Mouse (Mus musculus): ENCODE results near the gene Ecpas. TPM values are rescaled to one million over a fixed set of nuclear protein-coding genes. Genes with fewer than 3 reads are reported as not detected.

The Ecpas gene
- 44.4 and 47.1 TPM in 2 replicates for polyA plus RNA-seq (2016; fragmentation: Nextera tagmentation; extraction: Ambion mirVana)

- Histone ChIP-seq H3K4me1 (peaks cover 18% of the 10 kb centered on the region), H3K9me3 (no peaks in the 10 kb centered on the region), H3K4me3 (replicated peaks) (peak within 1 kb of the TSS; percentile 93), H3K27ac (peak within 1 kb of the TSS; percentile 98), H3K4me2 (peak within 1 kb of the TSS; percentile 73), H3K27me3 (no peaks in the 10 kb centered on the region), H3K36me3 (replicated peaks) (no peaks in the 10 kb centered on the region), H3K9ac (peak within 1 kb of the TSS; percentile 96)
- peak; percentile 70 for ATAC-seq (ENCODE audit: low FRiP score)
- WGBS = 3% methylated on average over 43 of the region's 43 CpGs
Observed at GRCm38 (mm10) chr4:58912629-58913335, at the start of gene Ecpas. Gene Ecpas (minus strand): TSS chr4:58912749.

GRCm38 (mm10) chr4:58961719-58962118 is 49.2 kb upstream of the Ecpas start:
- Histone ChIP-seq H3K4me1 (no peaks in the 10 kb centered on the region), H3K9ac (no peak overlapping the region), H3K4me2 (no peak overlapping the region), H3K36me3 (replicated peaks) (peaks cover 6% of the 10 kb centered on the region; the same call in 1 of the 2 replicates), H3K27me3 (no peaks in the 10 kb centered on the region), H3K4me3 (replicated peaks) (no peak overlapping the region), H3K27ac (no peak overlapping the region), H3K9me3 (no peaks in the 10 kb centered on the region)
- no peak for ATAC-seq (ENCODE audit: low FRiP score)
- 95% methylated on average over 15 of the region's 15 CpGs for WGBS

GRCm38 (mm10) chr4:58952630-58953029 is 40.1 kb upstream of the Ecpas start:
- Histone ChIP-seq H3K27ac (no peak overlapping the region), H3K27me3 (no peaks in the 10 kb centered on the region), H3K4me1 (no peaks in the 10 kb centered on the region), H3K9me3 (no peaks in the 10 kb centered on the region), H3K9ac (no peak overlapping the region), H3K4me3 (replicated peaks) (no peak overlapping the region), H3K4me2 (no peak overlapping the region), H3K36me3 (replicated peaks) (peaks cover 9% of the 10 kb centered on the region; the same call in 1 of the 2 replicates)
- 92% methylated on average over 11 of the region's 11 CpGs for WGBS
- ATAC-seq (ENCODE audit: low FRiP score) = no peak

- H3K4me1 ChIP-seq = peaks cover 8% of the 10 kb centered on the region
- no peaks in the 10 kb centered on the region for H3K36me3 ChIP-seq (replicated peaks)
- WGBS = 80% methylated on average over 4 of the region's 4 CpGs
- H3K27ac ChIP-seq = no peak overlapping the region
- no peaks in the 10 kb centered on the region for H3K9me3 ChIP-seq
- no peak for ATAC-seq (ENCODE audit: low FRiP score)
- no peak overlapping the region for H3K4me3 ChIP-seq (replicated peaks)
- no peak overlapping the region for H3K4me2 ChIP-seq
- H3K9ac ChIP-seq = no peak overlapping the region
- peaks cover 7% of the 10 kb centered on the region; the same call in 1 of the 2 replicates for H3K27me3 ChIP-seq
Observed at GRCm38 (mm10) chr4:58948391-58948790, 35.8 kb upstream of the Ecpas start.

GRCm38 (mm10) chr4:58944695-58945094 is 32.1 kb upstream of the Ecpas start:
- Histone ChIP-seq H3K27me3 (peaks cover 7% of the 10 kb centered on the region; the same call in 1 of the 2 replicates), H3K9me3 (no peaks in the 10 kb centered on the region), H3K4me3 (replicated peaks) (no peak overlapping the region), H3K27ac (no peak overlapping the region), H3K4me2 (no peak overlapping the region), H3K36me3 (replicated peaks) (no peaks in the 10 kb centered on the region), H3K4me1 (peaks cover 11% of the 10 kb centered on the region), H3K9ac (no peak overlapping the region)
- WGBS = 71% methylated on average over 5 of the region's 5 CpGs
- no peak for ATAC-seq (ENCODE audit: low FRiP score)

- no peak overlapping the region for H3K27ac ChIP-seq
- peak overlapping the region; percentile 74 for H3K4me2 ChIP-seq
- peak; percentile 8; the same call in 1 of the 2 replicates for ATAC-seq (ENCODE audit: low FRiP score)
- H3K9me3 ChIP-seq = no peaks in the 10 kb centered on the region
- H3K4me1 ChIP-seq = peaks cover 11% of the 10 kb centered on the region
- 18% methylated on average over 6 of the region's 6 CpGs for WGBS
- H3K27me3 ChIP-seq = peaks cover 7% of the 10 kb centered on the region; the same call in 1 of the 2 replicates
- H3K9ac ChIP-seq = peak overlapping the region; percentile 68; the same call in 1 of the 2 replicates
- no peaks in the 10 kb centered on the region for H3K36me3 ChIP-seq (replicated peaks)
- peak overlapping the region; percentile 64 for H3K4me3 ChIP-seq (replicated peaks)
Observed at GRCm38 (mm10) chr4:58944206-58944553, 31.6 kb upstream of the Ecpas start.

- WGBS = 1% methylated on average over 50 of the region's 50 CpGs
- no peak within 1 kb of the TSS for H3K27ac ChIP-seq
- peak; percentile 90 for ATAC-seq (ENCODE audit: low FRiP score)
- no peaks in the 10 kb centered on the region for H3K9me3 ChIP-seq
- peak within 1 kb of the TSS; percentile 68 for H3K9ac ChIP-seq
- H3K4me1 ChIP-seq = peaks cover 11% of the 10 kb centered on the region
- H3K4me2 ChIP-seq = peak within 1 kb of the TSS; percentile 74
- peaks cover 7% of the 10 kb centered on the region; the same call in 1 of the 2 replicates for H3K27me3 ChIP-seq
- peak within 1 kb of the TSS; percentile 64 for H3K4me3 ChIP-seq (replicated peaks)
- H3K36me3 ChIP-seq (replicated peaks) = no peaks in the 10 kb centered on the region
Observed at GRCm38 (mm10) chr4:58943420-58944205, 31.1 kb upstream of the Ecpas start, which contains the start of gene Zkscan16. Gene Zkscan16 (plus strand): TSS chr4:58943628.

- H3K4me2 ChIP-seq = peak overlapping the region; percentile 74
- H3K27me3 ChIP-seq = peaks cover 7% of the 10 kb centered on the region; the same call in 1 of the 2 replicates
- no peak overlapping the region for H3K27ac ChIP-seq
- H3K9me3 ChIP-seq = no peaks in the 10 kb centered on the region
- WGBS = 82% methylated on average over 4 of the region's 4 CpGs
- peak; percentile 21; the same call in 1 of the 2 replicates for ATAC-seq (ENCODE audit: low FRiP score)
- H3K4me3 ChIP-seq (replicated peaks) = peak overlapping the region; percentile 64
- H3K9ac ChIP-seq = no peak overlapping the region
- no peaks in the 10 kb centered on the region for H3K36me3 ChIP-seq (replicated peaks)
- H3K4me1 ChIP-seq = peaks cover 11% of the 10 kb centered on the region
Observed at GRCm38 (mm10) chr4:58942942-58943341, 30.4 kb upstream of the Ecpas start.

GRCm38 (mm10) chr4:58941638-58942037 is 29.1 kb upstream of the Ecpas start:
- no peak for ATAC-seq (ENCODE audit: low FRiP score)
- H3K36me3 ChIP-seq (replicated peaks) = no peaks in the 10 kb centered on the region
- H3K9me3 ChIP-seq = no peaks in the 10 kb centered on the region
- H3K4me2 ChIP-seq = no peak overlapping the region
- H3K9ac ChIP-seq = no peak overlapping the region
- H3K27ac ChIP-seq = no peak overlapping the region
- H3K4me3 ChIP-seq (replicated peaks) = no peak overlapping the region
- peaks cover 11% of the 10 kb centered on the region for H3K4me1 ChIP-seq
- peaks cover 7% of the 10 kb centered on the region; the same call in 1 of the 2 replicates for H3K27me3 ChIP-seq

- no peaks in the 10 kb centered on the region for H3K4me1 ChIP-seq
- H3K4me3 ChIP-seq (replicated peaks) = no peak overlapping the region
- ATAC-seq (ENCODE audit: low FRiP score) = no peak
- H3K9me3 ChIP-seq = no peaks in the 10 kb centered on the region
- WGBS = 58% methylated on average over 3 of the region's 3 CpGs
- H3K36me3 ChIP-seq (replicated peaks) = no peaks in the 10 kb centered on the region
- no peak overlapping the region for H3K27ac ChIP-seq
- H3K4me2 ChIP-seq = no peak overlapping the region
- no peak overlapping the region for H3K9ac ChIP-seq
- H3K27me3 ChIP-seq = no peaks in the 10 kb centered on the region
Observed at GRCm38 (mm10) chr4:58935846-58936245, 23.3 kb upstream of the Ecpas start.

GRCm38 (mm10) chr4:58934746-58935476 is 22.4 kb upstream of the Ecpas start:
- Histone ChIP-seq H3K4me2 (no peak overlapping the region), H3K9ac (no peak overlapping the region), H3K9me3 (no peaks in the 10 kb centered on the region), H3K27ac (no peak overlapping the region), H3K4me3 (replicated peaks) (no peak overlapping the region), H3K27me3 (no peaks in the 10 kb centered on the region), H3K4me1 (no peaks in the 10 kb centered on the region), H3K36me3 (replicated peaks) (no peaks in the 10 kb centered on the region)
- ATAC-seq (ENCODE audit: low FRiP score) = no peak
- 53% methylated on average over 15 of the region's 15 CpGs for WGBS

GRCm38 (mm10) chr4:58934308-58934707 is 21.8 kb upstream of the Ecpas start:
- Histone ChIP-seq H3K4me3 (replicated peaks) (no peak overlapping the region), H3K27ac (no peak overlapping the region), H3K9me3 (no peaks in the 10 kb centered on the region), H3K4me2 (no peak overlapping the region), H3K4me1 (no peaks in the 10 kb centered on the region), H3K36me3 (replicated peaks) (no peaks in the 10 kb centered on the region), H3K9ac (no peak overlapping the region), H3K27me3 (no peaks in the 10 kb centered on the region)
- no peak for ATAC-seq (ENCODE audit: low FRiP score)
- whole genome bisulfite sequencing = 89% methylated on average over 4 of the region's 4 CpGs

Measured in forebrain, embryonic 12.5 days (tissue).